Comparison of ENCODE assay signal across 19 mouse cellular contexts in genomic region chr11:44703951-44704350, GRCm38 (mm10).
A peak's percentile ranks its signal among the peaks of the same experiment; 100 is the strongest.
DNase-seq lines count a peak whose midpoint lies in the region; TF ChIP-seq lines count a peak whose summit lies in the region.
"Had no signal": no experiment of that assay in that cellular context is flagged by ENCODE, and none has a peak within 500 bp of the region (broad histone marks: within the 10 kb centered on the region; RNA-seq: fewer than 3 reads in every experiment).

No protein-coding gene starts in this region.

- TF ChIP-seq POLR2A in lung, adult 2 months (IDR thresholded peaks at IDR 0.05; ENCODE audit: borderline replicate concordance, extremely low read depth, low read depth, low read length), result no peak

- 85% methylated on average over 5 of the region's 5 CpGs for WGBS in heart, embryonic 10.5 days
- 93% methylated on average over 5 of the region's 5 CpGs for WGBS in limb, embryonic 10.5 days
- WGBS in lung, adult 2 months, result 94% methylated on average over 5 of the region's 5 CpGs

- H3K27me3 ChIP-seq in heart, embryonic 10.5 days (ENCODE audit: insufficient read depth, poor library complexity, severe bottlenecking), result no peaks in the 10 kb centered on the region
- H3K27me3 ChIP-seq in limb, embryonic 10.5 days (ENCODE audit: low read depth, poor library complexity, severe bottlenecking), result no peaks in the 10 kb centered on the region
- H3K27me3 ChIP-seq: embryonic facial prominence, embryonic 13.5 days; embryonic facial prominence, embryonic 15.5 days had no signal

- intact Hi-C loops in heart, postnatal 36 days (cut with DNase I), result no loop called here

- H3K4me3 ChIP-seq in heart, embryonic 10.5 days, result no peak overlapping the region
- no peak overlapping the region for H3K4me3 ChIP-seq in brown adipose tissue, adult 24 weeks (ENCODE audit: insufficient read depth, low read depth, low read length)
- no peak overlapping the region for H3K4me3 ChIP-seq in limb, embryonic 10.5 days
- no peak overlapping the region for H3K4me3 ChIP-seq in lung, adult 2 months (replicated peaks; ENCODE audit: extremely low read depth, low read depth, low read length)
- H3K4me3 ChIP-seq: embryonic facial prominence, embryonic 13.5 days; embryonic facial prominence, embryonic 15.5 days; erythroblast, embryonic 14.5 days; forebrain, embryonic 10.5 days had no signal

- peak; percentile 67 for DNase-seq in heart, embryonic 10.5 days (ENCODE audit: low spot score)
- no peak for DNase-seq in heart, postnatal 36 days
- DNase-seq in limb, embryonic 10.5 days (ENCODE audit: low spot score), result peak; percentile 21
- no peak for DNase-seq in lung, adult 2 months
- DNase-seq: adrenal gland, adult 2 months; adrenal gland, postnatal 10 days; adrenal gland, postnatal 25 days; cerebellum, adult 11 months; cerebellum, adult 18-20 months; cerebellum, adult 8-10 months; cerebellum, adult 9-11 months; cerebellum, postnatal 14 days; cerebellum, postnatal 36 days; embryo, embryonic 11 days had no signal

- no peaks in the 10 kb centered on the region for H3K9me3 ChIP-seq in heart, embryonic 10.5 days
- H3K9me3 ChIP-seq in limb, embryonic 10.5 days (replicated peaks), result no peaks in the 10 kb centered on the region
- H3K9me3 ChIP-seq: embryonic facial prominence, embryonic 13.5 days; embryonic facial prominence, embryonic 15.5 days; forebrain, embryonic 10.5 days had no signal

- no peaks in the 10 kb centered on the region for H3K36me3 ChIP-seq in heart, embryonic 10.5 days
- no peaks in the 10 kb centered on the region for H3K36me3 ChIP-seq in limb, embryonic 10.5 days
- H3K36me3 ChIP-seq: embryonic facial prominence, embryonic 13.5 days; embryonic facial prominence, embryonic 15.5 days; forebrain, embryonic 10.5 days had no signal

- no peak overlapping the region for H3K27ac ChIP-seq in heart, embryonic 10.5 days
- H3K27ac ChIP-seq in brown adipose tissue, adult 24 weeks (replicated peaks; ENCODE audit: low read depth, low read length), result peak overlapping the region; percentile 34; the same call in 1 of the 2 replicates
- H3K27ac ChIP-seq in limb, embryonic 10.5 days, result no peak overlapping the region
- H3K27ac ChIP-seq: embryonic facial prominence, embryonic 13.5 days; embryonic facial prominence, embryonic 15.5 days; forebrain, embryonic 10.5 days had no signal

- no peak for TF ChIP-seq CTCF in lung, adult 2 months (IDR thresholded peaks at IDR 0.05; ENCODE audit: insufficient read depth, low read length)

- peaks cover 16% of the 10 kb centered on the region; the same call in 1 of the 2 replicates for H3K4me1 ChIP-seq in heart, embryonic 10.5 days
- H3K4me1 ChIP-seq in brown adipose tissue, adult 24 weeks (ENCODE audit: control insufficient read depth, insufficient read depth, insufficient read length, low read length), result peaks cover 39% of the 10 kb centered on the region
- peaks cover 49% of the 10 kb centered on the region for H3K4me1 ChIP-seq in limb, embryonic 10.5 days
- H3K4me1 ChIP-seq in lung, adult 2 months (ENCODE audit: control insufficient read depth, insufficient read depth, low read length), result peaks cover 5% of the 10 kb centered on the region

Comparison
In these comparisons a context has a peak if more than half of its experiments do, and no peak if none do; other contexts are left out.
1. DNase-seq: peak in heart, embryonic 10.5 days (single experiment) and limb, embryonic 10.5 days (single experiment); none in heart, postnatal 36 days (0 of 2) and lung, adult 2 months (single experiment).